Mouse (Mus musculus): Measurements from ENCODE around the gene Atp8b5. TPM values are rescaled to one million over a fixed set of nuclear protein-coding genes. Genes with fewer than 3 reads are reported as not detected.

Gene Atp8b5
- polyA plus RNA-seq, 1 experiment from 2014 or later, result 0.79 TPM

GRCm38 (mm10) chr4:43327118-43327517 is 60.2 kb downstream of the Atp8b5 start:
- H3K27me3 ChIP-seq, result no peaks in the 10 kb centered on the region
- 89% methylated on average over 2 of the region's 2 CpGs for WGBS
- H3K4me2 ChIP-seq, result no peak overlapping the region
- no peak overlapping the region for H3K4me3 ChIP-seq
- H3K4me1 ChIP-seq, result no peaks in the 10 kb centered on the region
- H3K36me3 ChIP-seq (ENCODE audit: poor library complexity, severe bottlenecking), result no peaks in the 10 kb centered on the region
- H3K27ac ChIP-seq, result no peak overlapping the region
- ATAC-seq, result no peak
- H3K9ac ChIP-seq, result no peak overlapping the region
- H3K9me3 ChIP-seq (replicated peaks), result no peaks in the 10 kb centered on the region

GRCm38 (mm10) chr4:43334771-43335170 is 67.8 kb downstream of the Atp8b5 start:
- H3K36me3 ChIP-seq (ENCODE audit: poor library complexity, severe bottlenecking), result no peaks in the 10 kb centered on the region
- no peak overlapping the region for H3K4me2 ChIP-seq
- H3K9me3 ChIP-seq (replicated peaks), result peaks cover 13% of the 10 kb centered on the region
- H3K27ac ChIP-seq, result no peak overlapping the region; the same call in 1 of the 2 replicates
- no peaks in the 10 kb centered on the region for H3K4me1 ChIP-seq
- H3K27me3 ChIP-seq, result no peaks in the 10 kb centered on the region
- 33% methylated on average over 2 of the region's 2 CpGs for WGBS
- H3K9ac ChIP-seq, result no peak overlapping the region
- no peak for ATAC-seq
- H3K4me3 ChIP-seq, result no peak overlapping the region

DNA sequence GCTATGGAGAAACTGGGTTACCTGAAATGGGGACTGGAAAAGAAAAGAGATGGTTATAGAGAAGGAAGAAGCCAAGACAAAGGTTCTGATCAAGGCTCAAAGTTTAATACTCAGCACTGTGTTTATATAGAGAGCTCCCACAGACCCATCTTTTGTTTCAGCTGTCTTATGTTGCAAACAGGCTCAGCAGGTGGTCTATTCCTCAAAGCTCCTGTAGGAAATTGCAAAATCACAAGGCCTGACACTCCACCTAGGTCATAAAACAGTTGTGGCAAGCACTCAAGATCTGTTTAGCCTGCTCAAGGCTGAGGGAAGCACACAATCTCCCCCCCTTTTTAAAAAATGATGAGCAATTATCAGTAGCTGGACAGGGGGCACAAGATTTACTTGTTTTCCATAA is 69.2 kb downstream of the Atp8b5 start:
- Histone ChIP-seq H3K4me1 (no peaks in the 10 kb centered on the region), H3K27ac (no peak overlapping the region), H3K4me3 (no peak overlapping the region), H3K9me3 (replicated peaks) (peaks cover 13% of the 10 kb centered on the region), H3K27me3 (no peaks in the 10 kb centered on the region), H3K9ac (no peak overlapping the region), H3K4me2 (no peak overlapping the region), H3K36me3 (ENCODE audit: poor library complexity, severe bottlenecking) (no peaks in the 10 kb centered on the region)
- no peak for ATAC-seq

GRCm38 (mm10) chr4:43340096-43340804 is 73.3 kb downstream of the Atp8b5 start:
- no peaks in the 10 kb centered on the region for H3K36me3 ChIP-seq (ENCODE audit: poor library complexity, severe bottlenecking)
- H3K27me3 ChIP-seq, result no peaks in the 10 kb centered on the region
- peaks cover 13% of the 10 kb centered on the region for H3K9me3 ChIP-seq (replicated peaks)
- peaks cover 2% of the 10 kb centered on the region; the same call in 1 of the 2 replicates for H3K4me1 ChIP-seq
- no peak overlapping the region for H3K4me2 ChIP-seq
- H3K4me3 ChIP-seq, result no peak overlapping the region
- H3K27ac ChIP-seq, result no peak overlapping the region
- ATAC-seq, result no peak
- 82% methylated on average over 4 of the region's 4 CpGs for WGBS
- no peak overlapping the region for H3K9ac ChIP-seq

- Histone ChIP-seq H3K4me2 (no peak overlapping the region), H3K9ac (no peak overlapping the region), H3K27ac (no peak overlapping the region), H3K4me1 (peaks cover 2% of the 10 kb centered on the region; the same call in 1 of the 2 replicates), H3K9me3 (replicated peaks) (peaks cover 8% of the 10 kb centered on the region), H3K4me3 (no peak overlapping the region), H3K36me3 (ENCODE audit: poor library complexity, severe bottlenecking) (no peaks in the 10 kb centered on the region), H3K27me3 (no peaks in the 10 kb centered on the region)
- 50% methylated on average over 7 of the region's 7 CpGs for WGBS
- ATAC-seq, result no peak
Measured at GRCm38 (mm10) chr4:43341276-43341891, 74.4 kb downstream of the Atp8b5 start.

DNA sequence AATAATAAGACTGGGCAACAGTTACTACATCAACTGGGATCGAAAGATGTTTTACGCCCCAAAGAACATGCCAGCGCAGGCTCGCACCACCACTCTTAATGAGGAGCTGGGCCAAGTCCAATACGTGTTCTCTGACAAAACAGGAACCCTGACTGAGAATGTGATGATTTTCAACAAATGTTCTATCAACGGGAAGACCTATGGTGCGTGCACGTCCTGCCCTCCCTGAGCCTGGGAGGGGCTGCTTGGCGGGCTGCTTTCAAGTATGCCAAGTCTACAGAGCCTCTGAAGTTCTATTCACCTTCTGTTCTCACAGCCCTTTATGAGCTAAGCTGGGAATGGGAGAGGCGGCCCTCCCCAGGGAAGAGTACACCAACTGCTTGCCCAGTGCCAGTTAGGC is 75.5 kb downstream of the Atp8b5 start:
- no peak overlapping the region for H3K27ac ChIP-seq

DNA sequence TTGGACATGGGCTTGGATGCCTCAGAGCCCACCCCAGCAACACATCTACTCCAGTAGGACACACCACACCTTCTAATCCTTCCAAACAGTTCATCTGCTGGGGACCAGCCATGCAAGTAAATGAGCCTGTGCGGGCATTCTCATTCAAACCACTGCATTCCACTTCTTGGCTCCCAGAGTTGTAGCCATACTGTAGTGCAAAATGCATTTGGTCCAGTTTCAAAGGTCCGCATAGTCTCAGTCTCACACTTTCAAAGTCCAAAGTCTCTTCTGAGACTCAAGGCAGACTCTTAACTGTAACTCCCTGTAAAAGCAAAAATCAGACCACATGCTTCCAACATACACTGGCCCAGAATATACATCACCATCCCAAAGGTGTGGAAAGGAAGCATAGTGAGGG is 78.0 kb downstream of the Atp8b5 start:
- H3K36me3 ChIP-seq (ENCODE audit: poor library complexity, severe bottlenecking), result no peaks in the 10 kb centered on the region
- H3K4me3 ChIP-seq, result no peak overlapping the region
- no peaks in the 10 kb centered on the region for H3K9me3 ChIP-seq (replicated peaks)
- H3K4me2 ChIP-seq, result no peak overlapping the region
- no peak overlapping the region for H3K9ac ChIP-seq
- H3K27me3 ChIP-seq, result no peaks in the 10 kb centered on the region
- no peak overlapping the region for H3K27ac ChIP-seq
- no peak for ATAC-seq
- peaks cover 2% of the 10 kb centered on the region; the same call in 1 of the 2 replicates for H3K4me1 ChIP-seq
- WGBS, result 87% methylated on average over 2 of the region's 2 CpGs

More for the DNA sequence above, 75.5 kb downstream of the Atp8b5 start:
- Histone ChIP-seq H3K4me1 (peaks cover 2% of the 10 kb centered on the region; the same call in 1 of the 2 replicates), H3K36me3 (ENCODE audit: poor library complexity, severe bottlenecking) (no peaks in the 10 kb centered on the region), H3K4me2 (no peak overlapping the region), H3K27me3 (no peaks in the 10 kb centered on the region), H3K9ac (no peak overlapping the region), H3K4me3 (no peak overlapping the region), H3K9me3 (replicated peaks) (0 out of 2 replicates have a peak, but pooled peaks cover 1% of the 10 kb centered on the region)
- ATAC-seq, result no peak
- WGBS, result 73% methylated on average over 10 of the region's 10 CpGs

- Histone ChIP-seq H3K36me3 (ENCODE audit: poor library complexity, severe bottlenecking) (no peaks in the 10 kb centered on the region), H3K4me2 (no peak overlapping the region), H3K4me1 (no peaks in the 10 kb centered on the region), H3K4me3 (no peak overlapping the region), H3K9me3 (replicated peaks) (peaks cover 3% of the 10 kb centered on the region; the same call in 1 of the 2 replicates), H3K9ac (no peak overlapping the region), H3K27ac (no peak overlapping the region), H3K27me3 (no peaks in the 10 kb centered on the region)
- no peak for ATAC-seq
- WGBS, result 92% methylated on average over 5 of the region's 5 CpGs
Measured at GRCm38 (mm10) chr4:43349206-43349605, 82.2 kb downstream of the Atp8b5 start.

DNA sequence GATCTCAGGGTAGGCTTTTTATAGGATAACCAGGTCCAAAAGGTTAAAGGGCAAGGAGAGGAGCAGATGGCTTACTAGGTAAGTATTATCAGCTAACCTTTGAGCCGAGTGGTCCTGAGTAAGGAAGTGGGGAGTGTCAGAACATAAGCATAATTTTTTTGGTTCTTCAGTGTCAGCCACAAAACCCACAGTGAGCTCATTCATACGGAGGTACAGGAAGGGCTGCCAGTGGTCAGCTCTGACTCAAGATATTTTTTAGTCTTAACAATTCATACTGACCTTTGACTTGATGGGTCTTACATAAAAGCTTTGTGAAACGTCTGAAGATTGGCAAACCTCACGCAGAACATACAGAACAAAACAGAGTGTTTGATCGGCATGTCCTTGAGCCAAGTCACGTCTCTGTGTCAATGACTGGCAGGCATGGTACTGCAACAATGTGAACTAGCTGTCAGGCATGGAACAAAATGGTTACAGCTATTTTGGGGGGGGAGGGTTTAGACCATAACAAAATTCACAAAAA is 83.1 kb downstream of the Atp8b5 start:
- 83% methylated on average over 6 of the region's 6 CpGs for WGBS
- no peaks in the 10 kb centered on the region for H3K27me3 ChIP-seq
- H3K9me3 ChIP-seq (replicated peaks), result peaks cover 3% of the 10 kb centered on the region; the same call in 1 of the 2 replicates
- no peak for ATAC-seq
- no peak overlapping the region for H3K4me2 ChIP-seq
- H3K9ac ChIP-seq, result no peak overlapping the region
- no peaks in the 10 kb centered on the region for H3K4me1 ChIP-seq
- no peak overlapping the region for H3K4me3 ChIP-seq
- no peak overlapping the region for H3K27ac ChIP-seq
- no peaks in the 10 kb centered on the region for H3K36me3 ChIP-seq (ENCODE audit: poor library complexity, severe bottlenecking)

- WGBS, result 88% methylated on average over 6 of the region's 6 CpGs
- Histone ChIP-seq H3K36me3 (ENCODE audit: poor library complexity, severe bottlenecking) (no peaks in the 10 kb centered on the region), H3K9ac (no peak overlapping the region), H3K9me3 (replicated peaks) (peaks cover 3% of the 10 kb centered on the region; the same call in 1 of the 2 replicates), H3K27ac (no peak overlapping the region), H3K4me2 (no peak overlapping the region), H3K4me3 (no peak overlapping the region), H3K4me1 (no peaks in the 10 kb centered on the region), H3K27me3 (no peaks in the 10 kb centered on the region)
- no peak for ATAC-seq
Measured at GRCm38 (mm10) chr4:43353662-43354061, 86.7 kb downstream of the Atp8b5 start.

DNA sequence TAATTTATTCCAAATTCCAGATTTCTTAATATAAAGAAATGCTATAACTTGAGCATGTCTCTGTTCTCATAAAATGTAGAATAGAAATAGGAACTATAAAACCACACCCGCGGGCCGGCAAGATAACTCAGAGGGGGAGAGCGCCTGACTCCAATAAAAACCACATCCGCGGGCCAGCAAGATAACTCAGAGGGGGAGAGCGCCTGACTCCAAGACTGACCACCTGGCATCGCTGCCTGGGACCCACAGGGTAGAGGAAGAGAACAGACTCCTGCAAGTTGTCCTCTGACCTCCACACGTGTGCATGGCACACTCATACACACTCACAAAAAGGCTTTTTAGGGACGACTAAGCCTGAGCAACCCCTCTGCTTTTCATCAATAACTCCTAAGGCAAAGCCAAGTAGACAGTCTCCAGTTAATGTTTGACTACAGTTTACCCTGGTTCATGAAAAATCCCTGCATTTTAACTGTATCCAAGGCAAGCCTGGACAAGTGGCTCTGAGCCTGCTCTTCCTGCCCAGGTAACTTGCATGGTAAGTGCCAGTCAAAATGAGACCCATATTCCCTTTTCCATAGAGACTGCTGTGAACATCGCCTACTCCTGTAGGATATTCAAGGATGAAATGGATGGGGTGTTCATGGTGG is 98.1 kb downstream of the Atp8b5 start:
- H3K4me2 ChIP-seq, result no peak overlapping the region
- no peak for ATAC-seq
- no peak overlapping the region for H3K4me3 ChIP-seq
- no peaks in the 10 kb centered on the region for H3K36me3 ChIP-seq (ENCODE audit: poor library complexity, severe bottlenecking)
- no peaks in the 10 kb centered on the region for H3K9me3 ChIP-seq (replicated peaks)
- H3K4me1 ChIP-seq, result no peaks in the 10 kb centered on the region
- 92% methylated on average over 11 of the region's 11 CpGs for WGBS
- H3K9ac ChIP-seq, result no peak overlapping the region
- no peaks in the 10 kb centered on the region for H3K27me3 ChIP-seq
- no peak overlapping the region for H3K27ac ChIP-seq

DNA sequence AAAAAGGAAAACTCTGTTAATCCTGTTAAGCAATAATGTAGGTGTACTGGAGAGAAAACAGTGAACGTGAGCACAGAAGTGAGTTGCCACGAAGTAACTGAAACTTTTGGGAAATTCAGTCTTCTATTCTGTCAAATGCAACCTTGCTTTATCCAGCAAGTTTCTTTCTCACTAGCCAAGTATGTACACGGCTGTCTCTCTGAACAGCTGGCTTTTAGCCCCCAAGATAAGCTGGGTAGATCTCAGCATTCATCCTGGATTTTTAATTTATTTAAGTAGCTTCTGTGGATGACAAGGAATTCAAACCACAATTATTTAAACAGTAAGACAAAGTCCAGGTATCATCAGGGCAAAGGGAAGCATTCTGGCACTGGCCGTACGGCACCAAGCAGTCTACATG is 100.3 kb downstream of the Atp8b5 start:
- no peak for ATAC-seq
- H3K4me1 ChIP-seq, result no peaks in the 10 kb centered on the region
- H3K36me3 ChIP-seq (ENCODE audit: poor library complexity, severe bottlenecking), result no peaks in the 10 kb centered on the region
- H3K9me3 ChIP-seq (replicated peaks), result no peaks in the 10 kb centered on the region
- no peak overlapping the region for H3K4me3 ChIP-seq
- no peaks in the 10 kb centered on the region for H3K27me3 ChIP-seq
- no peak overlapping the region for H3K4me2 ChIP-seq
- H3K27ac ChIP-seq, result no peak overlapping the region
- no peak overlapping the region for H3K9ac ChIP-seq
- 87% methylated on average over 5 of the region's 5 CpGs for WGBS
